Mouse (Mus musculus): ENCODE results near the gene Myt1.

Myt1 gene

DNA sequence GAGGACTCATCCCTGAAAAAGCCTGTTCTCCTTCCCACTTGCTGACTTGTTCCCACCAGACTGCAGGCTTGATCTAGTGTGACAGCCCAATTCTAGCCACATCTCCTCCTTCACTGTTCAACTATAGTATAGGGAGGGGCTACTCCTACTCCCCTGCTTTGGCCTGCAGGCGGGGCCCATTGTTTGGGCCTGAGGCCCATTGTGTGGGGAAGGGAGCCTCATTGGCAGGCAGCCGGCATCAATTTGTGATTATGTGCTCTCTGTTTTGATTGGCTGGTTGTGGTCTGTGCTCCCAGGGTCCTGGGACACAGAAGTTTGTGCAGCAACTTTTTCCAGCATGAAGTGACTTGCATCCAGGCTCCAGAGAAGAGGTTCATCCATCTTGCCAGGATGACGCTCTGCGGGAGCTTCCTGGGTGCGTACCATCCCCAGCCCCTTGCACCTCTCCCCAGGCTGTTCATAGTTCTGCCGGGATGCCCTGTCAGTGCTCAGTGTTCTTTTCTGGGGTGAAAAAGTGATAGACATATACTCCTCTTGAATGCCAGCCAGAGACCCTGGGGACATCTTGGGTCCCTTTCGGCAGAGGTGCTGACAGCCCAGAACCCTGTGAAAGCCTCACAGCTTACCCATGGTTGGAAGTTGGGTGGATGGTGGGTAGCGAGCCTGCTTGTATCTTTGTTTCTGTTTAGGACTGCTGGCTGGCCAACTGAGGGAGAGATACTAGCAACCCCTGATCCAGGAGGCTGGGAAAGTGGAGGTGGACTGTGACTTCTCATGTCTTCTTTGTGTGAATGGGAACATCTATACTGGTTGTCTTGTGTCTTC lies at the start of gene Myt1:
Myt1 (plus strand) TSS at position 327 of the 825 bp plus-strand sequence.
- peak; percentile 52 for DNase-seq (ENCODE audit: low read depth, low spot score)

DNA sequence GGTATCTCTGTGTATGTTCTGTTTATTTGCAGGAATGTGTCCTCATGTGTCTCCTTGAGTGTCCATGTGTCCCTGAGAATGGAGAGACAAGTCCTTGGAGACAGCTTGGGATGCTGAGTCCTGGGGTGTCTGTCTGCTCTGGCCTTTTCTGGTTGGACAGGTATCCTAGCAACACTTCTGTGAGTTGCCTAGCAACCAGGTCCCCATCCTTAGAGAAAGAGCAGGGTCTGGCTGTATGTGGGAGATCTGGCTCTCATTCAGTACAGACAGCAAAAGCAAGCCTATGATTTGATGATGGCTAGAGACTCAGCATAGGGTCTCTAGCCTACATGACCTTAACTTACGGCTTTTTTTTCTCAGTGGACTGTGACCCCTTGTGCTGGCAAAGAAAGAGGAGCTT lies 49.4 kb upstream of the Myt1 start:
- peak; percentile 39 for DNase-seq (ENCODE audit: low read depth, low spot score)

DNA sequence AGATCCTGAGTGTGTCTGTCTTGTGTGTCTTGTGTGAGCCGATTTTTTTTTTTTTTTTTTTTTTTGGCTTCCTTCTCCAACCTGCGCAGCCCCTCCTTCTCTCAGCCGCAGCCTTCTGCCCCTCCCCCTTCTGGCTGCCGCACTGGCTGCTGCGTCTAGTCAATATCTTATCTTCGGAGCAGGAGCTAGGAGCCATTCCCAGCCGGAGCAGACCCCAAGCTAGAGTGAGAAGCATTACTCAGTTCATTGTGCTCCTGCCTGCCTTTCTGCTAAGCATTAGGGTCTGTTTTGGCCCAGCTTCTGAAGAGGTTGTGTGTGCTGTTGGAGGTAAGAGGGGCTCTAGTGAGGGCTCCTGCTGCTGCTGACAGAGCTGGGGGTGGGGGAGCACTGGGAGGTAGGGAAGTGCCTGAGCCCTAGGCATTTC lies 48.2 kb upstream of the Myt1 start, which contains the start of gene Oprl1:
Oprl1 (plus strand) TSS at position 114 of the 424 bp plus-strand sequence.
- DNase-seq (ENCODE audit: low read depth, low spot score) = peak; percentile 42

DNA sequence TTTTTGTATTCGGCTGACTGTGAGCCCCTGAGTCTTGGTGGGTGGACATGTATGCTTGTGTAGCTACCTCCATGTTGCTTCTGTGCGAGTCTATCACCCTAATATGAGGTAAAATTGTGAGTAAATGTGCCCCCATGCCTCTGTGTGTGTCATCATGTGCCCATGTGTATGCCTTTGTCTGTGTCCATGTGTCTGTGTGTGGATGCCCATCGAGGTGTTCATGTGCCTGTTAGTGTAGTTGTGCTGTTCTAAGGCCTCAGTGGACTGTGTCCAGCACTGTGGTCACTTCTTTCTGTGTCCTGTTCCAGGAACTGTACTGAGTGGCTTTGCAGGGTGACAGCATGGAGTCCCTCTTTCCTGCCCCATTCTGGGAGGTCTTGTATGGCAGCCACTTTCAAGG lies 47.8 kb upstream of the Myt1 start:
- no peak for DNase-seq (ENCODE audit: low read depth, low spot score)

DNA sequence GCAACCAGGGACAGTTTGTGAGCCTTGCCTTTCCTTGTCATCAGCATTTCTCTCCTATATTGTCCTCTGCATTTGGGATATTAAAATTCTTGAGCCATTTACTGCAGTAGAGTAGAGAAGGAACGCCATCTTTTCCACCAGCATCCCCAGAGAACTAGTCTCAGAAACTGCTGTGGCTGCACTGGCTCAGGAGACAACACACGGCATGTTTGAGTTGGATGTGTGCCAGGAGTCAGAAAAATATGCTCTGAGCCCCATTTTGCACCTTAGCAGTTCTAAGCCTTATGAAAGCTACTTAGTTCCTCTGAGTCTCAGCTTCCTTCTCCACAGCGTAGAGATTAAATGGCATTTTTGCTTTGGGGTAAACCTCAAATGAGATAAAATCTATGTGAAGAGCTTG lies 46.1 kb upstream of the Myt1 start:
- no peak for DNase-seq (ENCODE audit: low read depth, low spot score)

DNA sequence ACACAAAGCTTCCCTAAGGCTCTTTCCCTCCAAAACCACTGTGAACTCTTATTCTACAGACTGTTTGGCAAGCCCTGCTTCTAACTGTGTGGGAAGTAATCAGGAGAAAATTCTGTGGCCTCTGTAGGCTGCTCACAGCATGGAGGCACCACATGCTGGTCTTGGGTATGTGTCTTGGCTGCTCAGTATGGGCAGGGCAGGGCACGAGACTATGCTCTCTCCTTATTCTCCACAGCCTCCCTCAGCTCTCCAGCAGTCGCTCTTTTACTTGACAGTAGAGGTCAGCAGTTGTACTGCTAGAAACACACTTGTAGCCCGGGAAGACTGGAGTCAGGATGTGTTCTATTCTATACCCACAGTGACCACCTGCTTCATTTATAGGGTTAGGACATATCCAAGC lies 43.1 kb upstream of the Myt1 start:
- DNase-seq (ENCODE audit: low read depth, low spot score) = no peak

DNA sequence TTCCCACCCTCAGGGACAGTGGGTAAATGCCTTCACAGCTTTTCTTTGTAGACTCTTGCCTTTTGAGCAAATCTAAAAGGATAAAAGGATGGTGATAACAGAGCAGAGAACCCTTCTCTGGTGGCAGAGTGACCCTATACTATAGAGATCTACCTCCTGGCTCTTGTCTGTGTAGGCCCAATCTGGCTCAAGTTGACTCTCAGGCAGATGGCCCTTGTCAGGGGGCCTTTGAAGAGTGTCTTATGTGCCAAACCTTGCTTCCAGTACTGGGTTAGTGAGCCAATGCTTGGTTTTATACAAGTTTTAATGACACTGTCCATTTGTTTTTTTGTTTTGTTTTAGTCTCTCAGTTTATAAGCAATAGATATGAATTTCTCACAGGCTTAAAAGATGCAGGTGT lies 41.9 kb upstream of the Myt1 start:
- DNase-seq (ENCODE audit: low read depth, low spot score) = no peak

DNA sequence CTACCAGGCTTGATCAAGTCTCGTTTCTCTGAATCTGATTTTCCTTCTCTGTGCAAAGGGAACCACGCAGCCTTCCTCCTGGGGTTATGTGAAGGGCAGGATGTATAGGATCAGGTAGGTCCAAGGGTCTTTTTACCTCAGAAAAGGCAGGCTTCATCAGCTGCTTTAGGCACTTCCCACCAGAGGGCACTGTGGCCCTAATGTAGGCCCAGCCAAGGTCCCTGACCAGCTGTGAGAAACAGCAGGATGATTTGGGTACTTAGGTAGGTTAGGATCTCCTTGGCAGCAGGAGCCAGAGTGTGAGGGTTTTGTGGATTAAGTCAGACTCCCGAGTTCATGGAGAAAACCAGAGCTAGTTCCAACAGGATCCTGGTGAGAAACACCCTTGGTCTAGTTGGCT lies 40.9 kb upstream of the Myt1 start:
- peak; percentile 44 for DNase-seq (ENCODE audit: low read depth, low spot score)

DNA sequence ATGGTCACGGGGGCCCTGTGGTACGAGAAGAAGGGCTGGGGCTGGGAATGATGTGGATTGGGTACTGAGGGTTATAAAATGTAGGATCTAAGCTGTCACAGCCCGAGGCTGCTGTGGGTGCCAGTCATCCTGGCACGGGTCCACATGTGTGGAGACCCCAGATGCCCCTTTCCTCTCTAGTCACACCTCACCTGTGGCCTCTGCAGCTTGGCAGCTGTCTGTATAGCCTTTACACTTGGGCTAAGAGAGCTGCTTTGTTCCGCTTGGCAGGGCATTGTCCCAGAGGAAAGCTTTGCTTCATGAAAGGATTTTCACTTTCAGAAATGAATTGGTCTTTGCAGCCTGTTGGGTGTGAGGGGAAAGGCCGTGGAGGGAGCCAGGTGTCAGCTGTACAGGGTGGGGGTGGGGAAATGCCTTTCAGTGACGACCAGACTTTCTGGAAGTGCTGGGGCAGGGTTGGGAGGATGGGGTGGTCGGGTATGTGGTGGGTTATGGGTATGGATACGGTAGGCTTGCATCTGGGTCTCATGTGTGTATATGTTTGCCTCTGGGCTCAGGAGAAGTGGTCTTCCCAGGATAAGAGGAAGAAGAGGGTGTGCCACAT lies 35.4 kb upstream of the Myt1 start:
- DNase-seq (ENCODE audit: low read depth, low spot score) = no peak

DNA sequence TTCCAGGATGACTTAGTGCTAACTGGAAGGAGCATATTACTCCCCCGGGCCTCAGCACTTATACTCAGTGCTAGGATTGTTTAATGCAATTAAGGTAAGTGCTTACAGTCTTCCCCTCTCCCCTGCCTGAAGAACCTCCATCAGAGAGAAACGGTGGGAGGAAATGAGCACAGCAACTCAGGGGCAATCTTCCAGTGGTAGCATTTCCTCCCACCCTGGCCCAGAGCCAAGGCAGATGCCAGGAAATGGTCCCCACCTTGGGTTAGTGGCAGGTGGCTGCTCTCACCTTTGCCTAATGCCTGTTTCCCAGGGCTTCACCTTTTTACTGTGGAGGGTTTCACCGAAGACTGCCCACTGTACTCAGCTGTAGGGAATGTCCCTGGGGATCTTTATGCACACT lies 33.1 kb upstream of the Myt1 start:
- DNase-seq (ENCODE audit: low read depth, low spot score) = no peak

DNA sequence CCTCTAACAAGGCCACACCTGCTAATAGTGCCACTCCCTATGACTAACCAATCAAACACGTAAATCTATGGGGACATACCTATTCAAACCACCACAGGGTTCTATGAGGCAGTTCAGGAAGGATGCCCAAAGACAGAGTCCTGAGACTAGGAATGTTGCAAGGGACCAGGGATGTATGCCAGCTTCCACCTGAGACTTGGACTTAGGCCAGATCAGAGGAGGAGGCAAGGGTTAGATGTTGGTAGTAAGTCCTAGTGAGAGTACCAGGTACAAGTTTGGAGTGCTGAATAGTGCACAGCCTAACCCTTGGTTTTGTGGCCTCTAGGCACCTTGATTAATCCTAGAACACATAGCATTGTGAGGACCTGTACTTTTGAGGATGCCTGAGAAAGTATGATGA lies 10.5 kb upstream of the Myt1 start:
- DNase-seq (ENCODE audit: low read depth, low spot score) = no peak

DNA sequence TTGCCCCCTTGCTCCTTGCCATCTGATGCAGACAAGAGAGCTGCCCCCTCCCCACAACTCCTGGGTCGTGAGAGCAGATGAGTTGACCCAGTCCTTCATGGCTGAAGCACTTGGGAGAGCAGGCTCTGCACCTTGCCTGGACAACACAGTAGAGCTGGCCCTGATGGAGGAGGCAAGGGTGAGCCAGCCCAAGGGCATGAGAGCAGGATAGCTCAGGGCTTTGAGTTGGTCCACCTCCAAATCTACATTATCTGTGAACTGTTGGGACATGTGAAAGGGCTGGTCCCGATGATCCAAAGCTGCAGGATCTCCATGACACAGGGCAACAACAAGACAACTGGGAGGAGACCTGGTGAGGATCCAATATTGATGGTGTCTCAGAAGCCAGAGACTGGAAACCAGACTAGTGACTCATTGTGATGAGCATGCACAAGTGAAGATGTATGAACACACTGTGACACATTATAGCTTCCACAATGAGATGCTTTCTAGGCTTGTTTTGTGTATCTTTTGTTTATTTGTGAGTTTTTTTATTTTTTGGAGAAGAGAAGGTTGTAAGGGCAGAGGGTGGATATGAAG lies 4.9 kb upstream of the Myt1 start:
- no peak for DNase-seq (ENCODE audit: low read depth, low spot score)

DNA sequence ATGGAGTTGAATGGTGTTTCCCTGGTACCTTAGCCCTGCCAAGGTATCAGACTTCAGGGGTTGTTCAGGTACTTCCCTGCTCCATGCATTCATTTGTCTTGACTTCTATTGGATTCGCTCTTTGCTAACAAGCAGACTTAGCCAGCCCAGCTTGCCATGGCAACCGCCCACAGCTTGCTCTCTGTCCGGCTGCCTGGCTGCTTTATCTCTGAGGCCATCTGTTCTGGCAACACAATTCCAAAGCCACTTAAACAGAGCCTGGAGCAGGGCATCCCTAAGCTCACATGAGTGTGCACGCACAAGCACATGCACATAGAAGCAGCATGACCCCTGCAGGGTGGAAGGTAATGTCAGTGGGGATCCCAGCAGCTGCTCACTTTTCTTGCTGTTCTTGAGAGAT lies 4.1 kb upstream of the Myt1 start:
- no peak for DNase-seq (ENCODE audit: low read depth, low spot score)

DNA sequence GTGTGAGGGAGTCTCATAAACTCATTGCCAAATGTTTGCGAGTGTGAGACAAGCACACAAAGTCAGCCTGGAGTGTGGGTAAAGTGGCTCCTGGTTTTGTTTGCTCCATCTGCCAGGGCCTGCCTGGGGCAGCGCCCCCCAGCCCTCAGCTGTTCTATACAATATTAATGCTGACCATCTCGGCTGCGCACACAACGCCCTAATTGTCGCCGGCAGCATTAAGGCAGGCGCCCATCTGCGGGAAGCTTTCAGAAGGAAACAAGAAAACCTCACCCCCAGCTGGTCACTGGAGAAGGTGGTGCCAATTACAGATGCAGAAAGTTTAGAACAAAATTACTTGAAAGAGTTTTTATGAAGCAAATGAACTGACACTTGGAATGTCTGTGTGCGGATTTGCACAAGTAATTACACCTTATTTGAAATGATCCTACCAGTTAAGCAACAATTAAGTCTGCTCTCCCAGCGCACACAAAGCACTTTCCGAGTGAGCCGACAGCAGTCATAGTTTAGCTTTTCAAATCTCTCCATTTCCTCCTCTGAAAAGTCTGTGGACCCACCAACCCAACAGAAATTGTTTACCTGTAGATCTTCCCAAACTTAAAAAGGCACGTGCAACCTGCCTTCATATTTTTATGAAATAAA lies 875 bp downstream of the Myt1 start:
- no peak for DNase-seq (ENCODE audit: low read depth, low spot score)

DNA sequence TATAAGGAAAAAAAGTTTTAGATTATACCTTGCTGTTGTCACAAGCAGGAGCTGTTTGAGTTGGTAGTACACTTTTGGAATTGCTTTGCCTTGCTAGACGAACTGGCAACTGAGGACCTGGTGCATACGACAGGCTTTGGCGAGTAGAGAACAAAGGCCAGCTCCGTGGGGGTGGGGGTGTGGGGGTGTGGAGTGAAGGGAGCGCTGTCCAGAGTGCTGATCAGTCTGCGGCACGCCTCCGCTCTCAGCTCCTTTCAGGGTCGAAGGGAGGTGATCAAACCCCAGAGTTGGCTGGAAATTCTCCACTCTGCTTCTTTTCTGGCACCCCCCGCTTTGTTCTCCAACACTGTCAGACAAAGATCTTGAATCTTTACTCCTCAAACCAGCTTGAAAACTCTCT lies 1.5 kb downstream of the Myt1 start:
- DNase-seq (ENCODE audit: low read depth, low spot score) = peak; percentile 68

DNA sequence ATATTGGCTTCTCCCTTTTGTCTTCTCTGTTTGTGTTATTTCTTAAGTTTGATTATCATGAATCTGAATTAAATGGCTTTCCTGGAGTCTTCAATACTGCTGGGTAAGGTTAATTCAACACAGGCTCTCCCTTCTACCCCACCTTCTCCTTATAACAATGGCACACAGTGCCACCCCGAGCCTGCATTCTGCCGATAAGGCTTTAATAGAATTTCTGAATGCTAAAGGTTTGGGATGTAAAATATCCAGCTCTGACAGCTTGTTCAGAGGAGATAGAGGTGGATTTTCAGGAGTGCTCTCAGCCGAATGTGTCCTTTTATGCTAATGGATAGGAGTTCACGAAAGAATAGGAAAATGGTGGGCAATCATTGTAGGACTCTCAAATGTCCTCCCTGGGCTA lies 2.1 kb downstream of the Myt1 start:
- DNase-seq (ENCODE audit: low read depth, low spot score) = no peak

DNA sequence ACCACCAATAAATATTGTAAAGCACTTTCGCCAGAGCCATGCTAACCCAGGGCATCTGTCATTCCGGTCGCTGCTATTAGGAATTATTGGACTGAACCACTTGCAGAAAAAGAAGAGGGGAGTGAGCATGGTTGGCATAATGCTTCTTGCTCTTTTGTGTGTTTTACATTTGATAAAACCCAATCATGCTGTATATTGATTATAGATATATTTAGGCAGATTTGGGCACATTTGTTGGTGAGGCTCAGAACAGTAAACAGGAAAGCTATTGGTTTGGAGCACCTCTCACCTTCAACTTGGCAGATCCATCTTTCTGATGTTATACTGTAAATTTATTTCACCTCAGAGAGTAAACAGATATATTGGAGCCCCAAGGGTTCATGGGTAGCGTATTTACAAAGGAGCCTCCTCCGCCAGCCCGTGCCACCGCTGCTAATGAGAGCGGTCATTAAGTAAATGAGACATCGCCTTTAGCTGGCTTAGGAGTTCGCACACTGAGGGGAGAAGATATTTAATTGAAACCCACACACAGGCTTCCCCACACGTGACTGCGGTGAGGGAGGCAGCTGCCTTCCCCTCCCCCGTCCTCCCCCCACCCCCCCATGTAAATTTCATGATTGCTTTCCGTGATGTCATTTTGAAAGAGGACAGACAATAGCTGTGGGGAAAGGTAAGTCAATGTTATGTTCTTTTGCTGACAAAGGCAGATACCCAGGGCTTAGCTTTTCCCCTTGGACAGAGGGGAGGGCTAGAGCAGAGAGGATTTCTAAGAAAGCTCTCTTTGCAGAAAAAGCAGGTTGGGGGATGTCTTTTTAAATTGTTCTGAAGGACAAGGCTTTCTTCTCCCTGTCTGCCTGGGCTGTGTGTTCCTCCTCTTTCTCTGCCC lies 3.8 kb downstream of the Myt1 start:
- no peak for DNase-seq (ENCODE audit: low read depth, low spot score)

DNA sequence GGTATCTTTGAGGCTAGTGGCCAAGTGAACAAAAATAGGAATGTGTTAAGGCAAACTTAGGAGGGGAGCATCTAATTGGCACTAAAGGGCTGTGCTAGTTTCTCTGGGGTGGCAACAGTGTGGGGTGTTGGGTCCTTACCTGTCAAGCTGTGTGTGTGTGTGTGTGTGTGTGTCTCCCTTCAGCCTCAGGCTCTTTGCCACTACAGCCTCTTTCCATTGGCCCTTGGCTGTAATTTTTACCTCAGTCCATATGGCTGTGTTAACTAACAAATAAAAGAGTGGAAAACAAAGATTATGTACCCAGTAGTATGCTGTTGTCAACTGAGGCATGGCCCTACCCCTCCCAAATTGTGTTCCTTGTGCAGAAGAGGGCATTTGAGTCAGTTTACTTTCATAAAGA lies 5.3 kb downstream of the Myt1 start:
- no peak for DNase-seq (ENCODE audit: low read depth, low spot score)

DNA sequence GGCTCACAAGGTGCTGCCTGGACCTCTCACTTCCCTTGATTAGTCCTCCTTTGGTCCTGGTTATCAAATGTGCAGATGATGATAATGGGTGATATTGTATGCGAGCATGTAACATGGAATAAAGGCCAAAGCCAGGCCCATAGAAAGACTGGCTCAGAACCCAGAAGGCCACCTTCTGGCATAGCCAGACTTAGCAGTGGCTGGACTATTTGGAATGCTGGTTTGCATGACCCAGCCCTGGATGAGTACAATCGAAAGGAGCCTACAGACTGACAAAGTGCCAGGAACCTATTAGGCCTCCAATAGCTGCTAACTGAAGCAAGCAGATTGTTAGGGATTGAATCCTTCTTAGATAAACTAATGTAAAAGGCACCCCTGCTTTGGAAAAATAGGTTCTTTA lies 6.3 kb downstream of the Myt1 start:
- DNase-seq (ENCODE audit: low read depth, low spot score) = no peak

DNA sequence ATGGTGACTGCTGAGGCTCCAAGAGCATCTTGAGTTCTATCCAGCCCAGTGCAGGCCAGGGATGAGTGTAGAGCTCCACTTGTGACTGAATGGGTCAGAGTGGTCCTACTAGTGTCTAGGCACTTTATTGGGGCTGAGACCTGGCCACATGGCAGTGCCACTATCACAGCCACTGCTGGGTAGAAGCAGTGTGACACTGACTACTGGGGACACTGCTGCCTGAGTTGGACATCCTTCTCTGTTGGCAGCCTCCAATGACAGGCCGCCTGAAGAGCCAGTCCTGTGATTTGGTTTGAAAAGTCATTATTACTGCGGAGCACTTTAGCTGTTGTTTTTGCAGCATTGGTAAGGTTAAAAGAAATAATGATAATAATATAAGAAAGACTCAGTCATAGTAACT lies 10.1 kb downstream of the Myt1 start:
- DNase-seq (ENCODE audit: low read depth, low spot score) = no peak

DNA sequence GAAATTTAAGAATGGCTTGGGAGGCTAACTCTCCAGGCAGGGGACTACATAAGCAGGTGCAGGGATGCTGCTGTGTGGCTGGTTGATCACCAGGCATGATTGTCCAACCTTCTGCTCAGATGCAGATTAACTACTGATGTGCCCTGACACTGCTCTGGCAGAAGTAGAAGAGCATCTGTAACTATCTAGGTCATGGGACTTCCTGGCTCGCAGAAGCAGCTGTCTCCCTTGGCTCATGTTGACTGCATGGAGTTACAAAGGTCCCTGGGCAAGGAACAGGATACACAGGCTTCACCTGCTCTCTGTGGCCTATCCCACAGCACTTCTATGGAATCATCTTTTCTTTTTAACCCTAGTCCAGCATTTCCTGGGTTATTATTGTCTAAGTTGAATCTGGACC lies 12.7 kb downstream of the Myt1 start:
- DNase-seq (ENCODE audit: low read depth, low spot score) = no peak

DNA sequence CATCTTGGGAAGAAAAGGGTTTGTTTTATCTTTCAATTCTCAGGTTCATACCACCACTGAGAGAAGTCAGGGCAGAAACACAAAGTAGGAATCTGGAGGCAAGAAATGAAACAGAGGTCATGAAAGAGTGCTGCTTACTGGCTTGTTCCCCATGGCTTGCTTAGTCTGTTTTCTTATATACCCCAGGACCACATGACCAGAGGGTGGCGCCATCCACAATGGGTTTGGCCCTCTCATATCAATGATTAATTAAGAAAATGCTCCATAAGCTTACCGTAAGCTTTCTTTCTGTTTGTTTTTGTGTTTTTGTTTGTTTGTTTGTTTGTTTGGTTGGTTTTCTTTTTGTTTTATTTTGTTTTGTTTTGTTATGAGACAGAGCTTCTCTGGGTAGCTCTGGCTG lies 14.6 kb downstream of the Myt1 start:
- DNase-seq (ENCODE audit: low read depth, low spot score) = peak; percentile 27

Data from R1 (cell line).